Mouse (Mus musculus): ENCODE data around the gene Adi1. TPM values are rescaled to one million over a fixed set of nuclear protein-coding genes. Genes with fewer than 3 reads are reported as not detected.

Adi1 gene
- total RNA-seq, 4 experiments from 2014 or later = 41.6 to 48.1 (median 43.4) TPM

Small RNA genes within 50 kb of the gene (microRNA-seq; reads per million reads assigned to microRNA genes)
- gene Mir6937 = 0.76 to 2.2 reads per million in 2 experiments

Other genes starting within 250 kb of the Adi1 start
- under 1 TPM; 0.20 to 0.43 (median 0.34) TPM for gene Dcdc2c, start 122.8 kb upstream of the Adi1 start, total RNA-seq (2022)
- gene Allc, start 92.7 kb upstream of the Adi1 start, total RNA-seq (2022) = under 1 TPM in 3 of 4 experiments, not detected in 1; 0.23 to 0.45 (median 0.36) TPM
- gene Colec11, start 51.9 kb upstream of the Adi1 start, total RNA-seq (2022) = under 1 TPM; 0.55 to 0.85 (median 0.62) TPM
- 100 to 1,000 TPM; 245 to 375 (median 299) TPM for gene Rps7, start 39.3 kb upstream of the Adi1 start, total RNA-seq (2022)
- 10 to 100 TPM; 13.4 to 16.3 (median 14.5) TPM for gene Rnaseh1, start 25.6 kb upstream of the Adi1 start, total RNA-seq (2022)
- 10 to 100 TPM; 56.4 to 64.8 (median 59.1) TPM for gene Trappc12, start 75.2 kb downstream of the Adi1 start, total RNA-seq (2022)
- gene Eipr1, start 76.6 kb downstream of the Adi1 start, total RNA-seq (2022) = 10 to 100 TPM; 45.7 to 63.2 (median 54.1) TPM